Mouse (Mus musculus): ENCODE measurements at regions not wholly inside any gene's neighbourhood (a gene's known extent, or its start where the extent isn't known, plus 50 kb on each side); places are given as distances from the start of the nearest gene placed in this dataset.

- TF ChIP-seq MAFK (IDR thresholded peaks at IDR 0.05; ENCODE audit: insufficient read depth, low read depth, low read length) (no peak), HCFC1 (IDR thresholded peaks at IDR 0.05; ENCODE audit: borderline replicate concordance, insufficient read depth, low read length) (no peak), ZNF384 (IDR thresholded peaks at IDR 0.05; ENCODE audit: low read depth, low read length) (no peak), CHD2 (IDR thresholded peaks at IDR 0.05; ENCODE audit: low read depth, low read length) (no peak)
Observed at GRCm38 (mm10) chr3:38711229-38711628, 175.5 kb upstream of the Fat4 start.
